Mouse (Mus musculus) cerebellum, adult 2 months (tissue): ENCODE results near the gene Rfc5.

Experiments used
- CTCF ChIP-seq: fragments of 200-500 bp; IDR thresholded peaks from 2 replicates; pipeline ENCODE4 v1.5.1; 2011; ENCODE audit warnings: low read depth, mild to moderate bottlenecking, control low read depth, low read length, moderate library complexity, borderline replicate concordance; ENCODE audit not compliant: insufficient read depth
- POLR2A ChIP-seq: fragments of 200-500 bp; IDR thresholded peaks from 2 replicates; pipeline ENCODE4 v1.6.1; 2011; ENCODE audit warnings: low read length, control low read depth, borderline replicate concordance; ENCODE audit not compliant: insufficient read depth

DNA sequence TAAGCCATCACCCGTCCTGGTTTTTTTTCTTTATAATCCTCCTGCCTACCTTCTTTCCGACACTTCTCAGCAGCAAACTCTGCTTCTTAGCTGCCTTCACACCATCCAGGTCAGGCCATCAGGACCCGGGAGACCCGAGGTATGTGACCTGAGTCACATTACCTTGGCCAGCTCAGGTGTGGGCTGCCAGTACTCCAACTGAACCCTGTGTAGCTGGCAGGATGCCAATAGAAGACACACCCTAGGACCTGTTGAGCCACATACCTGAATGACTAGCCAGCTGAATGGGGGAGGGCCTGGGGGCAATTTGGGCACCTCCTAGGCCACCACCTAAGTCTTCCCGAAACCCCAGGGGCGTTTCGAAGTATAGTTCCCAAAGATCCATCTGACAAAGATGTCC lies 58.4 kb downstream of the Rfc5 start:
- TF ChIP-seq CTCF (no peak), POLR2A (no peak)
